Mouse (Mus musculus): ENCODE data around the gene Etv2. TPM values are rescaled to one million over a fixed set of nuclear protein-coding genes. Genes with fewer than 3 reads are reported as not detected.

Gene Etv2
- polyA plus RNA-seq, 1 experiment from 2014 or later, result not detected

DNA sequence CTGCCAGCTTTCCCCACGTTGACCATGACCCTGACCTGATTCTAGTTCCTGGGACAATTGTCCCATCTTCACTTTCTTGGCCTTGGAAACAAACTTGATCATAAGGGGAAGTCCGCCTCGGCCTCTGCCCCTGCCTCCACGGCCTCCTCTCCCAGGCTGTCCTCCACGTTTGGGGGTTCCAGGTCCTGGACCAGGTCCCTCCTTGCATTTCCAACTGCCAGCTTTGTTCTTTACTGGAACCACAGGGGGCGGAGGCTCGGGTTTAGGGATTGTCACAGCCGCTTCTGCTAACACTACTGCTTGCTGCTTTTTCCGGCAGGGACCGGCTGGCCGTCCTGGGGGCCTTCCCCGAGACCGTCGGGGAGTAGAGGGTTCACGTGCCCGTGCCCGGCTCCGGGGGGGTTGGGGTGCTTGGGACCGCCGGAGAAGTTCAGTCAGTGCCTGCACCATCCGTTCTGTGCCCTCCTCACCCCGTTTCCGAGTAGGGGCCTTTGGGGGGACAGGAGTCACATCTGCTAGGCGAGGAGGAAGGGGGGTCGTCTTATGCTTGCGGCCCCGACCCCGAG is 49.1 kb downstream of the Etv2 start:
- no peak overlapping the region for H3K9ac ChIP-seq (ENCODE audit: low read depth, low read length)
- peak overlapping the region; percentile 91; the same call in 1 of the 2 replicates for H3K4me2 ChIP-seq (ENCODE audit: low read length)
- H3K27me3 ChIP-seq (ENCODE audit: insufficient read depth, low read length), result no peaks in the 10 kb centered on the region
- no peaks in the 10 kb centered on the region for H3K9me3 ChIP-seq (replicated peaks; ENCODE audit: low read length)
- WGBS, result 86% methylated on average over 28 of the region's 28 CpGs
- ATAC-seq (replicated peaks; ENCODE audit: low FRiP score, low read depth) (no peak), DNase-seq (ENCODE audit: low spot score) (no peak)
- peaks cover 48% of the 10 kb centered on the region for H3K36me3 ChIP-seq (ENCODE audit: insufficient read depth, low read length)
- no peak overlapping the region for H3K4me3 ChIP-seq (replicated peaks; ENCODE audit: low read depth, low read length)
- no peak overlapping the region for H3K27ac ChIP-seq
- no peak for TF ChIP-seq CTCF (IDR thresholded peaks at IDR 0.05; ENCODE audit: low read depth)
- peaks cover 12% of the 10 kb centered on the region for H3K4me1 ChIP-seq (replicated peaks; ENCODE audit: insufficient read depth, low read length)

GRCm38 (mm10) chr7:30585170-30585569 is 50.5 kb downstream of the Etv2 start:
- Histone ChIP-seq H3K27me3 (ENCODE audit: insufficient read depth, low read length) (no peaks in the 10 kb centered on the region), H3K27ac (no peak overlapping the region), H3K9ac (ENCODE audit: low read depth, low read length) (no peak overlapping the region), H3K4me2 (ENCODE audit: low read length) (no peak overlapping the region), H3K4me1 (replicated peaks; ENCODE audit: insufficient read depth, low read length) (peaks cover 12% of the 10 kb centered on the region), H3K9me3 (replicated peaks; ENCODE audit: low read length) (no peaks in the 10 kb centered on the region), H3K36me3 (ENCODE audit: insufficient read depth, low read length) (peaks cover 57% of the 10 kb centered on the region), H3K4me3 (replicated peaks; ENCODE audit: low read depth, low read length) (no peak overlapping the region)
- DNase-seq (ENCODE audit: low spot score) (no peak), ATAC-seq (replicated peaks; ENCODE audit: low FRiP score, low read depth) (no peak)
- WGBS, result 94% methylated on average over 7 of the region's 7 CpGs
- no peak for TF ChIP-seq CTCF (IDR thresholded peaks at IDR 0.05; ENCODE audit: low read depth)

GRCm38 (mm10) chr7:30584339-30584738 is 51.3 kb downstream of the Etv2 start:
- H3K9me3 ChIP-seq (replicated peaks; ENCODE audit: low read length), result no peaks in the 10 kb centered on the region
- H3K27me3 ChIP-seq (ENCODE audit: insufficient read depth, low read length), result no peaks in the 10 kb centered on the region
- DNase-seq (ENCODE audit: low spot score) (no peak), ATAC-seq (replicated peaks; ENCODE audit: low FRiP score, low read depth) (no peak)
- H3K36me3 ChIP-seq (ENCODE audit: insufficient read depth, low read length), result peaks cover 65% of the 10 kb centered on the region
- H3K9ac ChIP-seq (ENCODE audit: low read depth, low read length), result no peak overlapping the region
- no peak for TF ChIP-seq CTCF (IDR thresholded peaks at IDR 0.05; ENCODE audit: low read depth)
- no peak overlapping the region for H3K4me2 ChIP-seq (ENCODE audit: low read length)
- WGBS, result 89% methylated on average over 10 of the region's 10 CpGs
- no peak overlapping the region for H3K4me3 ChIP-seq (replicated peaks; ENCODE audit: low read depth, low read length)
- peaks cover 6% of the 10 kb centered on the region; the same call in 1 of the 2 replicates for H3K4me1 ChIP-seq (replicated peaks; ENCODE audit: insufficient read depth, low read length)
- no peak overlapping the region for H3K27ac ChIP-seq

Small RNA genes lying within 50 kb of the gene (microRNA-seq; reads per million reads assigned to microRNA genes)
- not detected for gene Mir3569

Other genes starting within 250 kb of the Etv2 start
- 41.9 and 47.3 TPM in 2 replicates for gene Tyrobp, start 222.1 kb downstream of the Etv2 start, polyA plus RNA-seq (2015; fragmentation: Nextera tagmentation; extraction: Ambion mirVana)
- 2.1 and 3.4 TPM in 2 replicates for gene Hcst, start 216.0 kb downstream of the Etv2 start, polyA plus RNA-seq (2015; fragmentation: Nextera tagmentation; extraction: Ambion mirVana)
- gene Nfkbid, start 214.1 kb downstream of the Etv2 start, polyA plus RNA-seq (2015; fragmentation: Nextera tagmentation; extraction: Ambion mirVana), result 1.1 and 1.2 TPM in 2 replicates
- gene Aplp1, start 190.3 kb downstream of the Etv2 start, polyA plus RNA-seq (2015; fragmentation: Nextera tagmentation; extraction: Ambion mirVana), result 24.1 and 25.4 TPM in 2 replicates
- gene Kirrel2, start 178.2 kb downstream of the Etv2 start, polyA plus RNA-seq (2015; fragmentation: Nextera tagmentation; extraction: Ambion mirVana), result 0.65 and 1.5 TPM in 2 replicates
- gene Nphs1, start 177.5 kb downstream of the Etv2 start, polyA plus RNA-seq (2015; fragmentation: Nextera tagmentation; extraction: Ambion mirVana), result 3.8 and 4.3 TPM in 2 replicates
- gene Prodh2, start 142.2 kb downstream of the Etv2 start, polyA plus RNA-seq (2015; fragmentation: Nextera tagmentation; extraction: Ambion mirVana), result 22.9 and 34.1 TPM in 2 replicates
- gene Arhgap33, start 100.8 kb downstream of the Etv2 start, polyA plus RNA-seq (2015; fragmentation: Nextera tagmentation; extraction: Ambion mirVana), result 4.2 TPM in 2 replicates
- 15.8 and 17.7 TPM in 2 replicates for gene Hspb6, start 83.7 kb downstream of the Etv2 start, polyA plus RNA-seq (2015; fragmentation: Nextera tagmentation; extraction: Ambion mirVana)
- 5.2 and 5.6 TPM in 2 replicates for gene Proser3, start 83.6 kb downstream of the Etv2 start, polyA plus RNA-seq (2015; fragmentation: Nextera tagmentation; extraction: Ambion mirVana)
- 37.6 and 40.8 TPM in 2 replicates for gene Lin37, start 76.0 kb downstream of the Etv2 start, polyA plus RNA-seq (2015; fragmentation: Nextera tagmentation; extraction: Ambion mirVana)
- 100 and 102 TPM in 2 replicates for gene U2af1l4, start 72.6 kb downstream of the Etv2 start, polyA plus RNA-seq (2015; fragmentation: Nextera tagmentation; extraction: Ambion mirVana)
- gene Gm49396, start 72.5 kb downstream of the Etv2 start, polyA plus RNA-seq (2015; fragmentation: Nextera tagmentation; extraction: Ambion mirVana), result 5.0 and 7.7 TPM in 2 replicates
- gene Psenen, start 72.2 kb downstream of the Etv2 start, polyA plus RNA-seq (2015; fragmentation: Nextera tagmentation; extraction: Ambion mirVana), result 190 TPM in 2 replicates
- 2.4 and 2.5 TPM in 2 replicates for gene Igflr1, start 70.4 kb downstream of the Etv2 start, polyA plus RNA-seq (2015; fragmentation: Nextera tagmentation; extraction: Ambion mirVana)
- 4.9 and 5.9 TPM in 2 replicates for gene Kmt2b, start 47.1 kb downstream of the Etv2 start, polyA plus RNA-seq (2015; fragmentation: Nextera tagmentation; extraction: Ambion mirVana)
- gene Zbtb32, start 36.9 kb downstream of the Etv2 start, polyA plus RNA-seq (2015; fragmentation: Nextera tagmentation; extraction: Ambion mirVana), result 0.92 and 1.6 TPM in 2 replicates
- gene Upk1a, start 23.0 kb downstream of the Etv2 start, polyA plus RNA-seq (2015; fragmentation: Nextera tagmentation; extraction: Ambion mirVana), result 35.5 and 48.6 TPM in 2 replicates
- gene Cox6b1, start 9.7 kb downstream of the Etv2 start, polyA plus RNA-seq (2015; fragmentation: Nextera tagmentation; extraction: Ambion mirVana), result 1,603 and 1,723 TPM in 2 replicates
- 110 and 112 TPM in 2 replicates for gene Rbm42, start 14.5 kb upstream of the Etv2 start, polyA plus RNA-seq (2015; fragmentation: Nextera tagmentation; extraction: Ambion mirVana)
- gene Haus5, start 29.1 kb upstream of the Etv2 start, polyA plus RNA-seq (2015; fragmentation: Nextera tagmentation; extraction: Ambion mirVana), result 25.2 and 28.8 TPM in 2 replicates
- gene Pmis2, start 35.8 kb upstream of the Etv2 start, polyA plus RNA-seq (2015; fragmentation: Nextera tagmentation; extraction: Ambion mirVana), result not detected in 2 replicates
- 2.0 and 2.5 TPM in 2 replicates for gene 2200002J24Rik, start 63.1 kb upstream of the Etv2 start, polyA plus RNA-seq (2015; fragmentation: Nextera tagmentation; extraction: Ambion mirVana)
- 4.6 and 5.0 TPM in 2 replicates for gene Atp4a, start 76.4 kb upstream of the Etv2 start, polyA plus RNA-seq (2015; fragmentation: Nextera tagmentation; extraction: Ambion mirVana)
- 320 and 325 TPM in 2 replicates for gene Tmem147, start 93.7 kb upstream of the Etv2 start, polyA plus RNA-seq (2015; fragmentation: Nextera tagmentation; extraction: Ambion mirVana)
- 0.15 and 0.32 TPM in 2 replicates for gene Gapdhs, start 107.8 kb upstream of the Etv2 start, polyA plus RNA-seq (2015; fragmentation: Nextera tagmentation; extraction: Ambion mirVana)
- 2.4 and 2.5 TPM in 2 replicates for gene Sbsn, start 115.6 kb upstream of the Etv2 start, polyA plus RNA-seq (2015; fragmentation: Nextera tagmentation; extraction: Ambion mirVana)
- 1.7 and 2.7 TPM in 2 replicates for gene Dmkn, start 127.9 kb upstream of the Etv2 start, polyA plus RNA-seq (2015; fragmentation: Nextera tagmentation; extraction: Ambion mirVana)
- 1.4 and 3.4 TPM in 2 replicates for gene Krtdap, start 152.0 kb upstream of the Etv2 start, polyA plus RNA-seq (2015; fragmentation: Nextera tagmentation; extraction: Ambion mirVana)
- 0.06 and 0.16 TPM in 2 replicates for gene Ffar2, start 187.9 kb upstream of the Etv2 start, polyA plus RNA-seq (2015; fragmentation: Nextera tagmentation; extraction: Ambion mirVana)
- 0.20 TPM in 1 of 2 replicates, not detected in the other for gene Ffar3, start 220.3 kb upstream of the Etv2 start, polyA plus RNA-seq (2015; fragmentation: Nextera tagmentation; extraction: Ambion mirVana)
- gene Ffar1, start 225.7 kb upstream of the Etv2 start, polyA plus RNA-seq (2015; fragmentation: Nextera tagmentation; extraction: Ambion mirVana), result 0.03 TPM in 1 of 2 replicates, not detected in the other
- gene Cd22, start 244.5 kb upstream of the Etv2 start, polyA plus RNA-seq (2015; fragmentation: Nextera tagmentation; extraction: Ambion mirVana), result 0.20 and 0.45 TPM in 2 replicates